Comparison of ENCODE assay signal across 21 mouse cellular contexts in genomic region chr17:74872567-74872966, GRCm38 (mm10).
DNase-seq lines count a peak whose midpoint lies in the region; ATAC-seq lines count a peak whose summit lies in the region.
"Had no signal": no experiment of that assay in that cellular context is flagged by ENCODE, and none has a peak within 500 bp of the region (broad histone marks: within the 10 kb centered on the region; RNA-seq: fewer than 3 reads in every experiment).

No protein-coding gene starts in this region.

- 77% methylated on average over 9 of the region's 9 CpGs for WGBS in heart, embryonic 10.5 days
- WGBS in liver, embryonic 13.5 days (ENCODE audit: insufficient replicate concordance), result 20% methylated on average over 9 of the region's 9 CpGs

- peaks cover 75% of the 10 kb centered on the region for H3K4me1 ChIP-seq in heart, embryonic 10.5 days
- peaks cover 58% of the 10 kb centered on the region for H3K4me1 ChIP-seq in liver, embryonic 13.5 days (replicated peaks)

- H3K27ac ChIP-seq in heart, embryonic 10.5 days, result peak overlapping the region; percentile 69
- peak overlapping the region; percentile 69 for H3K27ac ChIP-seq in liver, embryonic 13.5 days
- H3K27ac ChIP-seq: embryonic facial prominence, embryonic 13.5 days; left cerebral cortex, adult 2 months; stomach, embryonic 15.5 days had no signal

- no peaks in the 10 kb centered on the region for H3K36me3 ChIP-seq in heart, embryonic 10.5 days
- H3K36me3 ChIP-seq in liver, embryonic 13.5 days, result no peaks in the 10 kb centered on the region
- H3K36me3 ChIP-seq: embryonic facial prominence, embryonic 13.5 days; stomach, embryonic 15.5 days had no signal

- DNase-seq in heart, embryonic 10.5 days (ENCODE audit: low spot score), result no peak
- no peak for DNase-seq in heart, postnatal 25 days (ENCODE audit: low spot score)
- peak; percentile 50 for DNase-seq in c-Kit-positive CD71-negative TER-119-negative erythroid progenitor cells, embryonic 14.5 days (ENCODE audit: low read depth)
- DNase-seq in liver, embryonic 13.5 days, result peak; percentile 21
- DNase-seq in retina, embryonic 14.5 days (ENCODE audit: low spot score), result no peak
- DNase-seq in layer of hippocampus, postnatal 10 days (ENCODE audit: low spot score in 2 of 2), result no peak
- DNase-seq in cerebellum, adult 18-20 months, result no peak
- DNase-seq: cerebellum, adult 11-12 months; gastrocnemius, postnatal 14 days; heart, postnatal 14 days; kidney, postnatal 10 days; lung, embryonic 14.5 days; lung, postnatal 4 days; midbrain, embryonic 14.5 days; thymus, postnatal 36 days had no signal

- no peak overlapping the region for H3K4me3 ChIP-seq in heart, embryonic 10.5 days
- no peak overlapping the region for H3K4me3 ChIP-seq in liver, embryonic 13.5 days (replicated peaks)
- H3K4me3 ChIP-seq: embryonic facial prominence, embryonic 13.5 days; left cerebral cortex, adult 2 months; stomach, embryonic 15.5 days had no signal

- intact Hi-C loops in heart, postnatal 25 days (cut with DNase I), result loop anchor here (5.0 kb wide), 1 partner anchor 130 kb away; no protein-coding TSS in a partner anchor

- no peaks in the 10 kb centered on the region for H3K27me3 ChIP-seq in heart, embryonic 10.5 days (ENCODE audit: insufficient read depth, poor library complexity, severe bottlenecking)
- H3K27me3 ChIP-seq in liver, embryonic 13.5 days, result no peaks in the 10 kb centered on the region
- H3K27me3 ChIP-seq: embryonic facial prominence, embryonic 13.5 days; stomach, embryonic 15.5 days had no signal

- peak; percentile 71 for ATAC-seq in liver, embryonic 13.5 days (ENCODE audit: low read depth)
- ATAC-seq in megakaryocyte-erythroid progenitor cell, adult 5-6 weeks (replicated peaks; ENCODE audit: low FRiP score, low TSS enrichment, poor library complexity, severe bottlenecking), result peak; percentile 84
- ATAC-seq: hindbrain, embryonic 16.5 days; intestine, postnatal 0 days had no signal

- no peak overlapping the region for H3K9ac ChIP-seq in liver, embryonic 13.5 days
- H3K9ac ChIP-seq: embryonic facial prominence, embryonic 13.5 days; lung, embryonic 14.5 days; stomach, embryonic 15.5 days had no signal

- peak overlapping the region; percentile 43 for H3K4me2 ChIP-seq in liver, embryonic 13.5 days
- H3K4me2 ChIP-seq: embryonic facial prominence, embryonic 13.5 days; lung, embryonic 14.5 days; stomach, embryonic 15.5 days had no signal

- H3K9me3 ChIP-seq in heart, embryonic 10.5 days, result no peaks in the 10 kb centered on the region
- no peaks in the 10 kb centered on the region for H3K9me3 ChIP-seq in liver, embryonic 13.5 days (replicated peaks)
- H3K9me3 ChIP-seq: embryonic facial prominence, embryonic 13.5 days; stomach, embryonic 15.5 days had no signal

Comparison
In these comparisons a context has a peak if more than half of its experiments do, and no peak if none do; other contexts are left out.
1. DNase-seq: peak in c-Kit-positive CD71-negative TER-119-negative erythroid progenitor cells, embryonic 14.5 days (single experiment) and liver, embryonic 13.5 days (single experiment); none in heart, embryonic 10.5 days (single experiment), heart, postnatal 25 days (single experiment), retina, embryonic 14.5 days (single experiment), layer of hippocampus, postnatal 10 days (0 of 2) and cerebellum, adult 18-20 months (0 of 2).